Mouse (Mus musculus) E14TG2a.4 (cell line): ENCODE results near the gene Klhdc2.

Experiments
- CTCF ChIP-seq: conservative IDR thresholded peaks from 2 replicates; pipeline ENCODE4 v1.5.1; 2014; ENCODE audit warnings: low read length
- NANOG ChIP-seq: IDR thresholded peaks from 2 replicates; pipeline ENCODE4 v1.6.1; 2014; ENCODE audit warnings: borderline replicate concordance, low read length, mixed read lengths
- POU5F1 ChIP-seq: IDR thresholded peaks from 2 replicates; pipeline ENCODE4 v1.6.1; 2014; ENCODE audit warnings: low read length, borderline replicate concordance

DNA sequence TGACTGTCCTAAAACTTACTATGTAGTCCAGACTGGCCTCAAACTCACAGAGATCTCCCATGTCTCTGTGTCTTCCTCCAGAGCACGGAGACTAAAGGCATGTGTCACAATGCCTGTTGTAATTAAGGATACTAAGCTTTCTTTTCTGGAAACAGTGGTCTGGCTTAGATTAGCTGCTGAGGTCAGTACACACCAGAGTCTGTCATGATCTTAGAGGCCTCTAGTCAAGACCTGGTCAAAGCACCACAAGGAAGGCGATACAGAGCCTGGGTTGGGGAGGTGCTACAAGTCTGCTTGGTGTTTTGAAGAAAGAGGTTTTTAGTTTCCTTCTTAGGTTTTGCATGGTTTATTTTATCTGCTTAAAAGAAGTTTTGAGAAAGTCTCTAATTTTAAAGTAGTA lies 3.9 kb downstream of the Klhdc2 start:
- TF ChIP-seq CTCF = no peak
- TF ChIP-seq POU5F1 = no peak
- TF ChIP-seq NANOG = no peak
